Mouse (Mus musculus) fibroblast of lung, adult 2 months (primary cell): ENCODE results near the gene Vwa5b2.
A peak's percentile ranks its signal among the peaks of the same experiment; 100 is the strongest.

Experiments used
- DNase-seq: peaks from one replicate; pipeline ENCODE4 v3.0.0-alpha.2; 2011; ENCODE audit warnings: low read depth

Gene Vwa5b2

DNA sequence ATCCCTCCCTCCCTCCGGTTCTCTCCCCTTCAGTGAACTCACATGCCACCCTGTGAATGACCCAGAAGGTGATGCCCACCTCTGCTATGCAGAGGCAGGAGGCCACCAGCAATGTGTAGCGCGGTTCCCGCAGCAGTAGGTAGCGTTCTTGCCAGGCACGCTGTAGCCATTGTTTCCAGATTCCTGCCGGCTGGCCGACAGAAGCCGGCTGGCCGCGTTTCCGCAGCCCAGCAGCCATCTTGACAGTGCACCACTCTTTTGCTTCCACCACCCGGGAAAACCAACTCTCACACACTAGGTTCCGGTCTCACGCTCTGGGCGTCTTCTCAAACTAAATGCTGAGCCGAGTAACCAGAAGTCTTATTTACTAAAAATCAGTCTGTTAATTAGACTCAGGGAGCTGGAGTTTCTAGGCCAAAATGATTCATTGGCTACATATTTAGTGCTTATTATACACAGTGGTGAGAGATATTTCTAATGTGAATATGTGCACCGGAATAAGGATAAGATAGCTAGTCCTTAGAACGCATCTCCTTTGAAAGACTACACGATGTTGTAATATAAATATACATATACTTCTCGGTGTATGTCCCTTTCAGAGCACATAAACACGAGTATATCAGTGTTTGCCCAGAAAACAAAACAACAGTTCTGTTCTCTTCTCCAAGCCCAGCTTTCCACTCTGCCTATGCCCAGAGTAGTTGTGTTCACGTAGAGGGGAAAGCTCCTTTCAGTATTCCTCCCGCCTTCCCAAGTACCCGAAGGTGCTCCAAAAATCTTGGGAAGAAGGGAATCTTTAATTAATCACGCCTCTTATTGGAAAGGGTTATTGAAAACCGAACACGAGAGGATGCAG, 21.5 kb downstream of the Vwa5b2 start:
- peak; percentile 76 for DNase-seq

DNA sequence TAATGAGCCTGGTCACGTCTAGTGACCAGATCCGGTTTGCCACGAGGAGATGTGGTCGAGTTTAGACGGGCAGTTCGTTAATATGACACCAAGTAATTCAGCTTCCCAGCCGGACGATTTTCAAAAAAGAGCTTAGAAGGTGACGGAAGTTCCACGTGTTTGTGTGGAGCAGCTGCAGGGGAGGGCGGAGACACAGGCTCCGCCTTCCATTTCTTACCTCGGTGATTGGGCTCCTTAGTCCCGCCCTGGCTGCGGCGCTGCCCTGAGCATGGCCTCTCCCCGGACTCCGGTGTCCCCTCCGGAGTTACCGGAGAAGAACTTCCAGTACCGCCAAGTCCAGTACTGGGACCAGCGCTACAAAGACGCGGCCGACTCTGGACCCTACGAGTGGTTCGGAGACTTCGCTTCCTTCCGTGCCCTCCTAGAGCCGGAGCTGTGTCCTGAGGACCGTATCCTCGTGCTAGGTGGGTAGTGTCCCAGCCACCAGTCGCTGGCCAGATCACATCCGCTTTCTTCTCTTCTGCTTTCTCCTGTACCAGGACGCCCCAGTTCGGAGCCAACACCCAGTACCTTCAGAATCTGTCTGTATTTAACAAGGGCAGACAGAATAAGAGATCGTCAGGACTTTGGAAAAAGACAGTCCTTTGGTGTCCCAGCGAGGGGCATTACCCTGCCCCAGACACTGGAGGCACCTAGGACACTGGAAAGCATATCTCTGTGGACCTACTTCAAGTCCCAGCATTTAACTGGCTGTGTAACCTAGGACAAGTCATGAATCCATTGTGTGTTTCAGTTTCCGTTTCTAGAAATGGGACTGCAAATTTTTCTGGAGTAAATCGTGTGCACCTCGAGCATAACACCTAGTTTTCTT, 22.3 kb downstream of the Vwa5b2 start, which contains the start of the genes Eef1akmt4, Gm49333 and Alg3:
Gene Eef1akmt4, plus strand, starts transcription at position 237 of the 871 bp plus-strand sequence.
Gene Gm49333, plus strand, starts transcription at position 254 of the 871 bp plus-strand sequence.
Gene Alg3, minus strand, starts transcription at position 379 of the 871 bp plus-strand sequence.
- DNase-seq, result peak; percentile 84

DNA sequence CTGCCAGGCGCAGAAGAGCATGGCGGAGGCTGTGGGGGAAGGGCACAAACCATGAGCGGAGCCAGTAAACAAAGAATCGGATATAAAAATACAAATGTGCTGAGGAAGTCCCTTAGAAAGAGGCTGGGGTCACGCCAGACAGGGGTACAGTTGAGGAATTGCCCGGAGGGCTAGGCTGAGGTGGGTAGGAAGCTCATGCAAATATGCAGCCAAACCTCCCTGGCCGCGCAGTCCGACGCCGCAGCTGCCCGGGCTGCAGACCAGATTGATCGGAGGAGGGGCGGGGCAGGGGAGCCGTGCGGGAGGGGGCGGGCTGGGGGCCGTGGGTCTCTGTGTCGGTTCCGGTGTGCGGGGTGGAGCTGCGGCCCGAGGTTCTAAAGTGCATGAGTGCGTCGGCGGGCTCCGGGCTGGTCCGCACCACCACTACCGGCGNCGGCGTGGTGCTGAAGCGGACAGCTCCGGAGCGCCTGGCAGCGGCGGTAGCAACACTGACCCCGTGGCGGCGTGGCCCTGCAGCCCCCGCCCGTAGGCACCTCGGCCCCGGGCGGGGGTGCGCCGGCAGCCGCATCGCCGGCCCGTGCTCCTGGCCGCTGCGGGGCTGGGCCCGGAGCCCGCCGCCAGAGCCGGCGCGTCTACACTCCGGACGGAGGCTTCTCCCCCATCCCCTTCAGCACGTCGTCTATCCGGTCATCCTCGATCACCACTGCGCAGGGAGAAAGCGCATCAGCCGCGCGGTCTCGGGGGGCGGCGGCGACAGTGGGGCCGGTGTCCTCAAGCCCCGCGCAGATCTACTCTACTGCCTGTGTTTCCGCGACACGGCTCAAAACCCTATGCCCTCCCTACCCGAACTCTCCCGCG, 30.5 kb downstream of the Vwa5b2 start:
- no peak for DNase-seq

- no peak for DNase-seq
These were observed 31.1 kb downstream of the Vwa5b2 start for GRCm38 (mm10) chr16:20620399-20620735.

DNA sequence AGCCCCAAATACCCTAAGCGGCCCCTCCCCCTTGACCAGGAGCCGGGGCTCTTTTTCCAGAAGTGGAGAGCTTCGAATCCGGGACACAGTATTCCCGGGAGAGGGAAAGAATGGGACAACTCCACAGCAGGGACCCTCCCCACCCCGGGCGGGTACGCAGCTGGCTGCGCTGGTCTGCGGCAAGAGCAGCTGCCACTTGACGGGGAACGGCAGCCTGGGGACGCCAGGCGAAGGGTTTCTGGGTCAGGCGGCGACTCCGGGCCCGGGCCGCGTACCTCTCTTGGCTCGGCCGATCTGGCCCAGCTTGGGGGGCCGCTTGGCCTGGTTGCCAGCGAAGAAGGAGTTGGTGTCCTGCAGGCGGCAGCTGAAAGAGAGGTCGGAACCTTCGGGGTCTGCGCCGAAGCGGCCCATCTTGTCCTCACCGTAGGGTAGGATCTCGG, 31.5 kb downstream of the Vwa5b2 start:
- DNase-seq, result no peak

DNA sequence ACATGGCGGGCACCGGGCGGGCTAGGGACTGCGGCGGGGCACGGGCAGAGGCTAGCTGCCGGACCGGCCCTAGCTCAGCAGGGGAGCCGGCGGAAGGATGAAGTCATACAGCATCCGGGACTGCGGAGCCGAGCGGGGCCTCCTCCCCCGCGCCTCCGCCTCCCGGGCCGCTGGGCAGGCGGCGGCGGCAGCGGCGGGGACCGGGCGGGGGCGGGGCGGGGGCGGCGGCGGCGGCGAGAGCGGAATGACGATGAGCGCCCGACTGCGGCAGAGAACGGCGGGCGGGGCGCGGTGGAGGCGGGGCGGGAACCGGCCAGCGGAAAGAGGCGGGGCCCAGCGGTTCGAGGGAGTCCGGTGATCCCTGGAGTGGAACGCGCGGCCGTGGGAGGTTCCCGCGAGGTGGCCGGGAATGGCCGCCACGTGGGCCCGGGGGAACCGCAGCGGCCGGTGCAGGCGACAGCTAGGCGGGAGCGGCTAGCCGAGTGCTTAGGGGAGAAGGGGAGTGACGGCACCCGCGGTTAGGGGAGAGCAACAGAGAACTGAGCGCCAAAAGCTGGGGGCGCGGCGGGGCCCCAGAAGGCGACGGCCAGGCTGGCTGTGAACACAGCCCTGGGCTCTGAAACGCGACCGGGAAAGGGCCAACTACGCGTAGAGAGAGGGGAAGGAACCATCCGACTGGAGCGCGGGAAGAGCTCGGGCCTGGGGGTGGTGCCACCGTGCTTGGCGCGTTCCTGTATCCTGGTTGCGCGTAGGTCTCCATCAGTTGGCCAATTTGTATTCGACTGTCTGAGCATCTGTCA, 32.1 kb downstream of the Vwa5b2 start, which contains the start of gene Camk2n2:
Gene Camk2n2, minus strand, starts transcription at position 97 of the 800 bp plus-strand sequence.
- DNase-seq, result no peak

DNA sequence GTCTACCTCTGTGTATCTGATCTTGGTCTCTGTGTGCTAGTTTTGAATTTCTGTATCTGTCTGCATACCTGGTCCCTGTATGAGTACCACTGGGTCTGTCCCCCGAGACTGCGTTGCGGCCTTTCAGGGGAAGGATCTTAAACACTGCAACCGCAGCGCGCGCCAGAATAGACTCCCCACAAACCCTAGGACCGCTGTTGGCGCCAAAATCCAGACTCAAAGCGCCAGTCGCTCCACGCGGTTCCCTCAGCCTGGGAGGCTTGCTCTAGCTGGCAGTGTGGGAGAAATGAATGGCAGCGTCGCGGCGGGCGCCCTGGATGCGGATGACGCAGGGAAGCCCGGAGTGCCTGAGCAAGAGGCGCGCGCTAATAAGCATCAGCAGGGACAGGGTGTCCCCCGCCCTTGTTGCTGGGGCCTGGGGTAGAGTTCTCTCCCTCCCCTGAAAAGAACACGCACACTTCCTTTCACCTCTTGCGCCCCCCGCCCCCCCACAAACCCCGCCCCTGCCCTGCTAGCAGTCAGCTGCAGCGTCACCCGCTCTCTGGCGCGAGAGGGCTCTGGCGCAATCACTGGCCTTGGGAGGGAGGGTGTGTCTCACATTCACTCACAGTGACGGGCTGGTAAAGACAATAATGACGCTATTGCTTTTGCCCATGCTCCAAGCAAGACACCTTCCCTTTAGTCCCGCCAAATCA, 32.9 kb downstream of the Vwa5b2 start:
- peak; percentile 69 for DNase-seq

GRCm38 (mm10) chr16:20623211-20623610, 33.9 kb downstream of the Vwa5b2 start:
- no peak for DNase-seq

DNA sequence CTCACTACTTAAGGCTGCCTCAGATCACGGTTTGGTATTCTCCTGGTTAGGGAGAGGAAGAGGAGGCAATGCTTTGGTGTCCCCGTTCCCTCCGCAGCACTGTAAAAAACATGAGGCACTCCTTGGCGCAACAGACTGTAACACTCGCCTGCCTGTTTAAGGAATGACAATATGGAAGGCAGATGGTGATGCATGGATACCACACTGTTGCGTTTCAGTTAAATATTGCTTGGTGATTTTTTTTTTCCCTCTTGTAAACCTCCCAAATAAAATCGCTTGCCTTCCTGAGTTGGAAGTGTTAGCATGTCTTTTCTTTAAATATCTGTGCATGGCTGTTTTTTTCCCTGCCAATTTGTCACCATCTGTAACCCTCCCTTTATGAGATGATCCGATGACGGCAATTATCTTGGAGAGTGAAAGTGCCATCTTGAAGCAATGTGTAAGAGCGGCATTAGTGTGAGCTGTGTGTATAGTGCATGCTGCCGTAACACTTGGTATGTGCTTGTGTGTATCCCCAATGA, 39.7 kb downstream of the Vwa5b2 start:
- no peak for DNase-seq

DNA sequence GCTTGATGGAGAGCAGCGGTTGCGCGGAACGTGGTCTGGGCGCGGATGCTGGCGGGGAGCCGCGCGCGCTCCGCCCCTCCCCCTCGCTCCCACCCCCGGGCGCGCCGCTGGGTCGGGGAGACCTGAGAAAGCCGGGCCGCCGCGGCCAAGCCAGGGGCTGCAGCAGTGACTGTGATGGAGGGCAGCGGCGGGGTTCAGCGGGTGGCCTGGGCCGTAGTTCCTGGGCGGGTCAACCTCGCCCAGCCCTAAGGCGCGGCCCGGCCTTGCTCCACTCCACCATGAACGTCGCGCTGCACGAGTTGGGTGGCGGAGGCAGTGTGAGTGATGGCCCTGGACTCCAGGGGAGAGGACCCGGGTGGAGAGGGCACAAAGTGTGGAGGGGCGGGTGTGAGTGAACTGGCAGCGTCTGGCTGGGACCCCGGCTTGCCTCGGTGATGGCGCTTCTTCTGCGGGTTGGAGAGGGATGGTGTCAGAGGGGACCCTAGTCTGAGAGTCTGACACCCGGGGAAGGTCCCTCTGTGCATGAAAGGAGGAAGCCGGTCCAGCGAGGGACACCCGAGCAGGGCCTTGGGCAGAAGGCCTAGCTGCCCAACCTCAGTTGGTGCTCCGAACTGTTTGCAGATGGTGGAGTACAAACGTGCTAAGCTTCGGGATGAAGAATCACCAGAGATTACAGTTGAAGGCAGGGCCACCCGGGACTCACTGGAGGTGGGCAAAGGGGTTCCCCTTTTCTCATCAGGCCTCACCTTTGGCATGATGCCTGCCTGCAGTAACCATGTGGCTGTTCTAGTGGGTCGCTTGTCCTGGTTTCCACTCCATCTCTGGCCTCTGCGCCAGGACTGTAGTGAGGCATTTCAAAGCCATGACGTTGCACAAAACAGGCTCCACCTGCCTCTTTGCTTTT, 40.7 kb downstream of the Vwa5b2 start, which contains the start of gene Ece2:
Gene Ece2, plus strand, starts transcription at position 98 of the 904 bp plus-strand sequence.
- no peak for DNase-seq

DNA sequence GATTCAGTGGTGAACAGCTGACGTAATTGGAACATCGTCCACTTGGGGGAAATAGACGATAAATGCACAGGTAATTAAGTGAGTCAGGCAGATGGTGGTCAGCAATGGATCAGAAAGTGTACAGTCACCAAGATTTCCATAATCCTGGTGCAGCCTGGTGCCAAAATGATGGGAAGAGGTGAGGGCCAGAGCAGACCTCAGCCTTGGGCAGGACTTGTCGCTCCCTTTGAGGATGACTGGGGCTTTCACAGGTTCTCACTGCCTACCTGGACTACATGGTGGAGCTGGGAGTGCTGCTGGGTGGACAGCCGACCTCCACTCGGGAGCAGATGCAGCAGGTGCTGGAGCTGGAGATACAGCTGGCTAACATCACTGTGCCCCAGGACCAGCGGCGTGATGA, 48.1 kb downstream of the Vwa5b2 start:
- DNase-seq, result no peak

GRCm38 (mm10) chr16:20638367-20638766, 49.1 kb downstream of the Vwa5b2 start:
- no peak for DNase-seq

DNA sequence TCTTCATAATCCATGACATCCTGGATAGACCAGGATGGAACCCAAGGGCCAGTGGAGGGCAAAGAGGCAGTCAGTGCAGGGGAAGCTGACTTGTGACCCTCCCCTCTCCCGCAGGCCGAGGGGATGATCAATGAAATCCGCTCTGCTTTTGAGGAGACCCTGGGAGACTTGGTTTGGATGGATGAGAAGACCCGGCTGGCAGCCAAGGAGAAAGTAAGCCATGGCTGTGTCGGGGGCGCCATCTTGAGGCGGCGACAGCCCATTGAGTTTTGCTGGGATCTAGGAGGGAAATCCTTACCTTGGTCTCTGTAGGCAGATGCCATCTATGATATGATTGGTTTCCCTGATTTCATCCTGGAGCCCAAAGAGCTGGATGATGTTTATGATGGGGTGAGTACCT, 52.9 kb downstream of the Vwa5b2 start:
- DNase-seq, result no peak

DNA sequence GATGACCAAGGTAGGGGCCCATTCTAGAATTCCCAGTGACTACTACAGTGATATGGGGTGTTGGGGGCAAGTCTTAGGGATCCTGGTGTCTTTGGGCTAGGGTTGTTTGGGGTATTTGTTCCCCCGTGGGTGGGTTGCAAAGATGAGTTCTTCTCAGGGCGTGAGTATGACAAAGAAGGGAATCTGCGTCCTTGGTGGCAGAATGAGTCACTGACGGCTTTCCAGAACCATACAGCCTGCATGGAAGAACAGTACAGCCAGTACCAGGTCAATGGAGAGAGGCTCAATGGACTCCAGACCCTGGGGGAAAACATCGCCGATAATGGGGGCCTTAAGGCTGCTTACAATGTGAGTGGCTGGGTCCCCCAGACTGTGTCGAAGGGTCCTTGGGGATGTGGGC, 54.6 kb downstream of the Vwa5b2 start:
- no peak for DNase-seq

- peak; percentile 77 for DNase-seq
These were observed 62.0 kb downstream of the Vwa5b2 start, which contains the start of gene Psmd2 for GRCm38 (mm10) chr16:20651076-20651946. TSS of gene Psmd2 (plus strand) at chr16:20651652.

GRCm38 (mm10) chr16:20651947-20652310, 62.7 kb downstream of the Vwa5b2 start:
- no peak for DNase-seq

DNA sequence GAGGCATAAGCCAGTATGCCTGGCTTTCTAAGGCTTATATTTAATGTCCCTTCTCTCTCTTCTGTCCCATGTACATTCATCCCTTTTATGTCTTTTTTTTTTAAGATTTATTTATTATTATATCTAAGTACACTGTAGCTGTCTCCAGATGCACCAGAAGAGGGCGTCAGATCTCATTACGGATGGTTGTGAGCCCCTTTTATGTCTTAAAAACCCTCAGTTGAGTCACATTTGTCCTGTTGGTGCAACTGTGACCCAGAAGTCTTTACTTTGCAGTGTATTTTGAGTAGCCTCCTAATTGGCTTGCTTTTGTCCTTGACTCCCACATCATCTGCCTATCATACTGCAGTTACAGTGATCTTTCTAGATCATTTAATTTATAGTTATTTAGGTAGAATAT, 64.0 kb downstream of the Vwa5b2 start:
- no peak for DNase-seq
